Mouse (Mus musculus) left cerebral cortex, postnatal 36 days (tissue): ENCODE results near the gene Sppl2b. TPM values are rescaled to one million over a fixed set of nuclear protein-coding genes. Genes with fewer than 3 reads are reported as not detected.
"Not testable (repeated sequence)": the region's sequence is repeated elsewhere in the genome, so short reads cannot be mapped to it uniquely, and the experiment has no call there.

Experiments used
- DNase-seq, 2 experiments: peaks; one replicate each; pipeline ENCODE4 v3.0.0; 2021 to 2022; ENCODE audit warnings: low spot score in 2 of 2, mixed read lengths in 1 of 2
- intact Hi-C: fragments of 180-260 bp; cut with DNase I; formaldehyde crosslinking; loops from one replicate; pipeline ENCODE4 v1.15.1; 2025
- total RNA-seq, 2 experiments: library from RNA; stranded (reverse); gene quantifications; 2 replicates each; pipeline ENCODE4 v1.2.3; 2021

Sppl2b gene
- total RNA-seq, 2 experiments from 2014 or later = 53.2 to 66.1 TPM

DNA sequence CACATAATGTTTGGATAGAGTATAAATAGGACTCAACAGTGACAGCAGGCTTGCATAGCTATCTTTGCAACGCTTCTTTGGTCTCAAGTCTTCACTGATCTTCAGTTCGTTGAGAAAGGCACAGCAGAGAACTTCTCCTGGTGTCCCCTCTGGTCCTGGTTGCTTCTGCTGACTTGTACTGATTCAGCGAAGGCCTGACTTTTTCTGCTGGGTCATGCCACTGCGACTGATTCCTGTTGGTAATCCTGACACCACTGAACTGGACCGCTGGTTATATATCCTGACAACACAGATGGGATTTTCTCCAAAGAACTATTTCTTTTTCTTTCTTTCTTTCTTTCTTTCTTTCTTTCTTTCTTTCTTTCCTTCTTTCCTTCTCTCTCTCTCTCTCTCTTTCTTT lies 32.5 kb upstream of the Sppl2b start:
- intact Hi-C loops = loop anchor here (10.0 kb wide), 1 partner anchor 172 kb away; no protein-coding TSS in a partner anchor
- DNase-seq = no peak

DNA sequence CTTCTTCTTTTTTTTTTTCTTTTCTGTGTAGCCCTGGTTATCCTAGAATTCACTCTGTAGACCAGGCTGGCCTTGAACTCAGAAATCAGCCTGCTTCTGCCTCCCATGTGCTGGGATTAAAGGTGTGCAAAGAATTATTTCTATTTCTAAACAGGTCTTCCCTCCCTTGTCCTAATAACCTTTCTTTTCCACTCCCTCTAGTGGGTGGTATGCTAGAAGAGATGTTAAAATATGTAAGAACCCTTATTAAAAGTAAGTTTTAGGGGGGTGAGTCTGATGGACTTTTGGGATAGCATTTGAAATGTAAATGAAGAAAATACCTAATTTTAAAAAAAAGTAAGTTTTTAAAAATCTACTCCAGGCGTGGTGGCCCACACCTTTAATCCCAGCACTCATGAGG lies 31.8 kb upstream of the Sppl2b start:
- intact Hi-C loops = loop anchor here (10.0 kb wide), 1 partner anchor 171 kb away; no protein-coding TSS in a partner anchor
- no peak for DNase-seq

DNA sequence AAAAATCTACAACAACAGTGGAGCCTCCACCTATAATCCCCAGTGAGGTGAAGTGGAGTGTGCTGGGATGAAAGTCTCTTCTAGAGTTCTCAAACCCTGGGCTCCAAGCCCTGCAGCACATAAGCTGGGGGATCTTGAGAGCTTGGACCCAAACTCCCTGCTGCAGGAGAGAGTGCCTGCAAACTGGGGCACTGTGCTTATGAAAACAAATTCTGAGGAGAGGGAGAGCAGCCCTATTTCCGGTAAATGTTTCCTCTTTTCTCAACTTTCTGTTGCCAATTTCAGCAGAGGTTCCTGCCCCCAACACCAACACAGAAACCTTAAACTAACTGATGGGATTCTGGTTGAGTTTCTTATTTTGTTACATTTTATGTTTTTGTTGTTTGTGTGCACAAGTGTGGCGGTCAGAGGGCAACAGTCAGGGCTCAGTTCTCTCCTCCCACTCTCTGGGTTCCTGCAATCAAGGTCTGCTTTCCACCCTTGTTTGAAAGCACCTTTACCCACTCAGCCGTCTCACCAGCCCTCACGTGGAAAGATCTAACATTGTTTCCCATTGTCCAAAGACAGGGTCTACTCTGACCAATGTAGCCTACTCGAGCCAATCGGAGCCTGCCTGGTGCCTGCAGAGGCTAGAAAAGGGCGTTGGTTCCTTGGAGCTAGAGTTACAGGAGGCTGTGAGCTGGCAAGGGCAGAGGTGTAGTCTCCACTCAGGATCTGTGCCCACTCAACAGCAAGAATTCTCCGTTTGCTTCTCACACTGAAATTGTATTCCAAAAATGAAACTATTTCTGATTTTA lies 31.0 kb upstream of the Sppl2b start:
- intact Hi-C loops = loop anchor here (10.0 kb wide), 1 partner anchor 171 kb away; no protein-coding TSS in a partner anchor
- no peak for DNase-seq

DNA sequence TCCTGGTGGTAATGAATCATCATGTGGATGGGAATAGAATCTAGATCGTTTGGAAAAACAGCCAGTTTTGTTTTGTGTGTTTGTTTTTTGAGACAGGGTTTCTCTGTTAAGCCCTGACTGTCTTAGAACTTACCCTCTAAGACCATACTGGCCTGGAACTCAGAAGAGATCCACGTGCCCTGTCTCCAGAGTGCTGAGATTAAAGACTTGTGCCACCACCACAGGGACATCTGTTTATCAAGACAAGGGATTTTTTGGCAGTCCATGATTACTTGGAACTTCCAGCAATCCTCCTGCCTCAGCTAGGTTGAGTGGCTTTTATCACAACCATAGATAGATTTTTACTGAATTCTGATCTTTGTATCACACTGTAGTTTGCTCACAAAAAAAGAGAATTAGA lies 30.2 kb upstream of the Sppl2b start:
- DNase-seq = no peak
- intact Hi-C loops = loop anchor here (10.0 kb wide), 1 partner anchor 170 kb away; no protein-coding TSS in a partner anchor

DNA sequence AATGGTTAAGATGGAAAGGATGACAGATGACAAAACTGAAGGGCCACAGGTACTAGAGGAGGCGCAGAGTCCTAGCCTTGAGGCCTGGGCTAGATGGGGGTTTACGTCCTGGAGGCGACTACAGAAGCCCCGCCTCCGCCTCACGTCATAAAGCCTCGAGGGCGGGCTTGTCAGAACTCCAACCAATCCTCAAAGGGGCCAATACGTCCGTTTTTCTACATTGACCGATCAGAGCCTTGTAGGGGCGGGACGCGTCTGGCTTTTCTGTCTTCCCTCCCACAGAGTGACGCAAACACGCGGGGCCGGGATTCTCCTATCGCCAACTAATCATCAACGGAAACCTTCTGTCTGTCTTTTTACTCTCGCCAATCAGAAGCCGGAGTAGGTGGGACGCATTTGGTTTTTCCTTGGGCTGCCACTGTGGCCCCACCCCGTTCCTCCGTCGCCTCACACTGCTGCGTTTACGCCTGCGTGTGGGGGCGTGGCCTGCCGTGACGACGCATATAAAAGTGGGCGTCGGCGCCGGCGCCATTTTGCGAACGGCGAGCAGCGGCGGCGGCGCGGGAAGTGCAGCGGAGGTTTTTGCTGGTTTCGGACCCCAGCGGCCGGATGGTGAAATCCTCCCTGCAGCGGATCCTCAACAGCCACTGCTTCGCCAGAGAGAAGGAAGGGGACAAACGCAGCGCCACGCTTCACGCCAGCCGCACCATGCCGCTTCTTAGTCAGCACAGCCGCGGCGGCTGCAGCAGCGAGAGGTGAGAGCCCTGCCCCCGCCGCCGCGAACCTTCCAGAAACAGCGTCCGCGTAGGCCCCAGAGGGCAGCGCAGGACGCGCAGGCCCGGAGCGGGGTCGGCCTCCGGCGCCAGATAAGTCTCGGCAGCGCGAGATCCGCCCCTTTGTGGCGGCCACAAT lies 28.7 kb upstream of the Sppl2b start, which contains the start of gene Oaz1:
Gene Oaz1, plus strand, starts transcription at position 506 of the 912 bp plus-strand sequence.
- intact Hi-C loops = loop anchor here (10.0 kb wide), 1 partner anchor 168 kb away; no protein-coding TSS in a partner anchor
- peak; percentile 99 for DNase-seq

DNA sequence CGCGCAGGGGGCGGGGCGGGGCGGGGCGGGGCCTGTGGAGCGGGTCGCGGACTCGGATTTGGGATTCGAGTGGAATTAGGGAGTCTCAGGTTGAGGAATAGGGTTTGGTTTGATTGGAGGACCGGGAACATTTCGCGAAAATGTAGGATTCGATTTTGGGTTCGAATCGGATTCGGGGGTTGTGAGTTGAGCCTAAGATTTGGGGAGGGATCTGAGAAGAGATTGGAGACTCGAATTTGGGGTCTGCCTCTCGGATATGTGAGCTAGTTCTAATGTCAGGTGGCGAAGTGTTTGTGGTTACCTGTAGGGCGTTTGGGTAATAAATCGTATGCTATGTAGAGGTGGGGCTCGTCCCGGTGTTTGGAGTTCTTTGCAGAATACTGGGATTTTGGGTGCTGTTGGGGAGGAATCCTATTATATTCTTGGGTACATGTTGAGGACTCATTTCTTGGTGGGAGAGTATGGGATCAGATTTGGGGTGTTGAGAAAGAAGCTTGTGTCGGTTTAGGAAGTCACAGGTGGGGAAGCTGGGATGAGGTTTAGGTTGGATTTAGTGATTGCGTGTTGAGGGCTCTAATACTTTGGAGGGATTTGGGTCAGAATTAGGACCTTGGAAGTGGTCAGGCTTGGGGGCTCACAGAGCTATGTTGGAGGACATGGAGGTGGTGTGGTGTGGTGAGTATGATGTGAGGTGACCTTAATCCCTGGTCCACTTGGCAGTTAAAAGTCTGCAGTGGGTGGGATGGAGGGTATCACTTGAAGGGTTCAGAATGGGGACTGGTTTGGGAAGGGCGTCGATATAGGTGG lies 27.8 kb upstream of the Sppl2b start:
- intact Hi-C loops = loop anchor here (10.0 kb wide), 1 partner anchor 168 kb away; no protein-coding TSS in a partner anchor
- no peak for DNase-seq

DNA sequence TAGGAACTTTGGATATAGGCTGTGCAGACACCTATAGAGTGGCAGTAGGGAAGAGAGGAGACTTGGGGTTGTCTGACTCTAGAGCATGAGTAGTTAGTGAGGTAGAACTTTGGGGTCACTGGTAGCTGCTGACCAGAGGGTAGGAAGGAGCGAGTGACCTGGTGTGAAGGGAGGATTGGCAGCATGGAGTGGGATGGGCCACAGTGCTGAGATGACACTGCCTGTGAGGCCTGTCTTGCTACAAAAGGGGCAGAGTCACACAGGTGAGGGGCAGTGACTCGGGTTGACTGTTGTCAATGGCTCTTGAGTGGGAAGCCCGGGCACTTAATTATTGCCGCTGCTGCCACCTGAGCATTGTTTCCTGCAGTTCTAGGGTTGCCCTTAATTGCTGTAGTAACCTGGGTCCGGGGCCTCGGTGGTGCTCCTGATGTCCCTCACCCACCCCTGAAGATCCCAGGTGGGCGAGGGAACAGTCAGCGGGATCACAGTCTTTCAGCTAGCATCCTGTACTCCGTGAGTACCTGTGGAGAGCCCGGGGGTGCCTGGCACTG lies 27.1 kb upstream of the Sppl2b start:
- intact Hi-C loops = loop anchor here (10.0 kb wide), 1 partner anchor 167 kb away; no protein-coding TSS in a partner anchor
- DNase-seq = no peak

DNA sequence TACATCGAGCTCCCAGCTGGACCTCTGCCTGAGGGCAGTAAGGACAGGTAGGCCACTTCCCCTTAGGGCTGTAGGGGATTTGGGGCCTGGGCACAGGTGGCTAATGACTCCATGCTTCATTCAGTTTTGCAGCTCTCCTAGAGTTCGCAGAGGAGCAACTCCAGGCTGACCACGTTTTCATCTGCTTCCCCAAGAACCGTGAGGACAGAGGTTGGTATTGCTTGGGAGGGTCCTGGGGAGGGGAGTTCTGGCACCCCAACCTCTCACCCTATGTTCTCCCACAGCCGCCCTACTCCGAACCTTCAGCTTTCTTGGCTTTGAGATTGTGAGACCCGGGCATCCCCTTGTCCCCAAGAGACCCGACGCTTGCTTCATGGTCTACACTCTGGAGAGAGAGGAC lies 26.5 kb upstream of the Sppl2b start:
- intact Hi-C loops = loop anchor here (10.0 kb wide), 1 partner anchor 166 kb away; no protein-coding TSS in a partner anchor
- not testable (repeated sequence) for DNase-seq

DNA sequence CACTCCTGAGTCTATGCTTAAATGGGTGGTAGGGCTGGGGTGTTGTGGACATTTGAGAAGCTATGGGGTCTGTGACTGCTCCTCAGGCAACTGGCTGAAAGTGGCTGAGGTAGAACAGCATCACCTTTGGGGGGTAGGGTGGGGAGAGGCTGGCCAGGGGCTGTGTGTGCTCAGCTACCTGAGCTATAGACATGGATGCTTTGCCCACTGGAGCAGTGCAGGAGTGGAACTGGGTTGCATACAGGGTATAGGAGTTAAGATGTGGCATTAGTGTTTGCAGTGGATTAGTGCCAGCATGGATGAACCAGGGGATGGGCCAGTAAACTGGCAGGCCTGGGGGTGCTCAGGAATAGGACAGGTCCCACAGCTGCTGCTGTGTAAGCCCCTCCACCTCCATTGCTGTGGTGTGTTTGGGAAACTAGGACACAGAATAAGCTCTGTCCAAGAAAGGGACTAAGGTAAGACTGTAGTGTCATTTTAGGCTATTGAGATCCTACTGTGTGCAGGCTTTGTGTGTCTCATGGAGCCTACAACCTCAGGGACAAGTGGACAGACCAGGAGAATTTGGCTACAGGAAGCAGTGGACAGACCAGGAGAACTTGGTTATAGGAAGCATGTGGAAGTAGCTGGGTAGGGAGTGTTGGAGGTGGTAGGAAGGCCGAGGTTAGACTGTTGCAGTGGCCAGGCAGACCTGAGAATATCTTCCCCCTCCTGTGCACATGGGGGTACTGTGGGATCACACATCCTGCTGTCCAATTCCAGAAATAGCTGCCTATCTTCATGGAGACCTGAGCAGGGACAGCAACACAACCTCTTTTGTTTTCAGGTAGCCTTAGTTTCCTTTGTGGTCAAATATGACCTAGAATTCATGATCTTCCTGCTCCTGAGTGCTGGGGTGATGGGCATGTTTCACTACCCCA lies 25.5 kb upstream of the Sppl2b start:
- no peak for DNase-seq
- intact Hi-C loops = loop anchor here (10.0 kb wide), 1 partner anchor 165 kb away; no protein-coding TSS in a partner anchor

DNA sequence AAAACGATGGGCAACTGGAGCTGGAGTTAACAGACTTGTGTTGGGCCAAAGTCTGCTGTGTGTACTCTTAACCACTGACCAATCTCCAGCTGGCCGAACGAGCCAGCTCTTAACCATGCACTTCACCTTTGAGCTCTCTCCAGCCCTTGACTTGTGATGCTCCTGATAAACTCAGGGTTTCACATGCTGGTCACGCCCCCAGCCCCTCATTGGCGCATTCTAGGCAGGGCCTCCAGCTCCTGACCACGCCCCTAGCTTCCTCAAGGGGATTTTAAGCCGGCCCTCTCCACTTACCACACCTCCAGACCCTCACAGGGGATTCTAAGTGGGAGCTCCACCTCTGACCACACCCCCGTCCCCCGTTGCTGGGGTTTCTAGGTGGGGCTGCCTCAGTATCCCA lies 23.9 kb upstream of the Sppl2b start:
- intact Hi-C loops = no loop called here

DNA sequence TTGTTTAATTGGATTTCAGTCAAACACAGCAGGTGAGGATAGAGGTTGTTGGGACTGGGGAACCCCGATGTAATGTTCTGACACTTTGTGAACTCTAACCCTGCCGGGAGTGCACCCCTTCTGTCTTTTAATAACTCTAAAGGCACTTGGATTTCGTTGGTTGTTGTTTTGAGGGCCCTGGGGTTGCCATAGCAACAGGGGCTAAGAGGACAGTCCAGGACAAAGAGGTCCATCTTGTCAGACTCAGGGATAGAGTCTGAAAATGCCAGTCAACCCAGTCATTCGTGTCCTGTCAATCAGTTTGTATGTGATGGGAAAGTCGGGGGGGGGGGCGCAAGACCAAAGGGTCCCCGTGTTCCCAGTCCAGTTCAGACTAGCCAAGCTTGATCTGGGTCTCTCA lies 22.3 kb upstream of the Sppl2b start:
- intact Hi-C loops = no loop called here
- DNase-seq = no peak

More for the DNA sequence above, 23.9 kb upstream of the Sppl2b start:
- no peak for DNase-seq

DNA sequence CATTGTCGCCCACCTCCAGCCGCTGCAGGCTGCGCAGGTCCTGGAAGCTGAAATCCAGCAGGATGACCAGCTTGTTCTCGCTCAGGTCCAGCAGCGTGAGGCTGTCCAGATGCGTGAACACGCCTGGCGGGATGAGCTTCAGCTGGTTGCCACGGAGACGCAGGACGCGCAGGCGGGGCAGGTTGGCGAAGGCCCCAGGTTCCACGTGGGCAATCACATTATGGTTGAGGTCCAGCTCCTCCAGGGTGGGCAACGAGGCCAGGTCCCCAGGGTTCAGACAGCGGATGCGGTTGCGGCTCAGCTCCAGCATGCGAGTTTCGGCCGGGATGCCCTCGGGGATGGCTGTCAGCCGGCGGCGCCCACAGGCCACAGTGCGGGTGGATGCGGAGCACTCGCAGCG lies 19.5 kb upstream of the Sppl2b start:
- intact Hi-C loops = no loop called here

DNA sequence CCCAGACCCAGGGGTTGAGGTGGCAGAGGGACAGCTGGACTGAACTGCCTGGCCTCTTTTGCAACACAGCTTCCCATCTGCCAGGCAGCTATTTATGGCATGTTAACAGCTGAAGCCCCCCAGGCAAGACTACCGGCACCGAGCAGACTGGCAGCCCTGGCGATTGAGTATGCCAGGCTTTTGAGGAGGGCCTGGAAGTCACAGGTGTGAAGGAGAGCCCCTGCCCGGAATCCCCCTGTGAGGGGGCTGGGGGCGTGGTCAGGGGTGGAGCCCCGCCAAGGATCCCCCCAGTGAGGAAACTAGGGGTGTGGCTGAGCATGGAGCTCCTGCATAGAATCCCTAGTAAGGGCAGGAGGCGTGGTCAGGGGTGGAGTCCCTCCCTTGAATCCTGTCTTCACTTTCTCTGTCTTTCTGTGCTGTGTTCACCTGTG lies 18.1 kb upstream of the Sppl2b start:
- DNase-seq = no peak
- intact Hi-C loops = no loop called here

More for the DNA sequence above, 19.5 kb upstream of the Sppl2b start:
- no peak for DNase-seq

DNA sequence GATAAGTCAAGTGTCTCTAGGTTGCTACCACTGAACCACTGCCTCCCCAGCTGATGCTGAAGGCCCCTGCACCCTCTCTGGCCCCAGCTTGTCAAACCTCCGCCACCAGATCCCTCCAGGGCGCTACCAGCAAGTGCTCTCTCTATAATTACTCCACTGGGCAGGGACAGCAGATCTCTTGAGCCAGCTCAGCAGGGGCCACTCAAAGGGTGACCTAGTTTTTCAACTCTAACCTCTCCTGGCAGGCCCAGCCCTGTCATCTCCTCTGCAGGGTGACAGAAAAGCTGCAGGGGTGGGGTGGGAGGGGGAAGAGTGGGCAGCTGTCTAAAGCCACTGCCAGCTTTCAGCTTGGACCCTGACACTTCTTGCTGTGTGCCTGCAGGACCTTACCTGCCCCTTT lies 17.2 kb upstream of the Sppl2b start:
- intact Hi-C loops = no loop called here
- DNase-seq = no peak

DNA sequence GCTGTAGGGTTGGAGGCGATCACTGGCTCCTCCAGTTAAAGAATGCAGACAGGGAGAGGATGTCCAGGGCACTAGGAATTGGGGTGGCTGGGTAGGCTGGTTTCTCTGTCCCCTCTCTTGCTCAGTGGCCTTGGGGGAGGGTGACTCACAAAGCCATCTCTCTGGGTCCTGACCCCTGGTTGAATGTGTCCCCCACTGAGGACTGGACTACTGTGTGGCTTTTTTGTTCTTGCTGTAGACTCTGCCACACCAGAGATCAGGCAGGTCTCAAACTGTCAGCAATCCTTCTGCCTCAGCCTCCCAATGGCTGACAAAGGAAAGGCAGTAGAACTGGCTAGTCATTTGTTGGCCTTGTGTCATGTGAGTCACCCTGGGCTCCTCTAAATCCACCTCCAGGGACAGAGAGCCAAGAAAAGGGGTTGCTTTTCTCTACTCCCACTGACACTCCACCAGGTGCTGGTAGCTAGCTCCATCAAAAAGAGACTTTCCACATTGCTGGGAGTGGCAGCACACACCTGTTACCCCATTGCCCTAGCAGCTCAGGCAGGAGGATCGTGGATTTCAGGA lies 16.6 kb upstream of the Sppl2b start:
- intact Hi-C loops = no loop called here
- DNase-seq = no peak

DNA sequence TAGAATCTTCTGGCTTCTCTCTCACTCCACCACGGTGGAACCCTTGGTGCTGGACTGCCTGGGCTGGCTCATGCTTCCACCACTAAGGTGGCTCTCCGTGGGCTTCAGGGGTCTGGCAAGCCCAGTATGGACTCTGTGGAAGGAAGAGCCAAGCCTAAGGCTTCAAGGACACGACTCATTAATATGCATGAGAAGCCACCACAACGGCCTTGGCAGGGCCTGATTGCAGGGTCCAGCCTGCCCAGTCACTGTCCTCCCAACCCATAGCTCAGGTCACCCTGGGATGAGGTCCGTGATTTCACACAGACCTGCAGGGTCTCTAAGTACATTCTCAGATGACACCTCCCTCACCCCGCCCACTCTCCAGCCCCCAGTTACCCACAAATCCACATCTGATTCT lies 15.2 kb upstream of the Sppl2b start:
- intact Hi-C loops = no loop called here
- no peak for DNase-seq

DNA sequence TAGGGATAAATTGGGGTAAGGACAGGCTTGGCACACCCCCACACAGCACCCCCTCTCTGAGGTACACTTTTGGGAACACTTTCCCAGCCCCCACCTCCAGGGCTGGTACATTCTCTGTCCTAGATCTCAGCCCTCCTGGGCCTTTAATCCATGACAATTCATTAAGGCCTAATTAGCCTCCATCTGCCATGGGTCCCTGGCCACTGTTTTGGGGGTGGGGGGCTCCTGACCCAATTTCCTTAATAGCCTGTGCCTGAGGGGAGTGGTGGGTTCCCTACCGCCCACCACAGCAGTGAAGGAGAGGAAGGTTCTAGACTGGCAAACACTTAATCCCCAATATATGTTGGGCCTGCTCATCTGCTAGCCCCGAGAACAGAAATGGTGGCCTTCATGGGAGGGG lies 13.4 kb upstream of the Sppl2b start:
- intact Hi-C loops = no loop called here
- DNase-seq = no peak

DNA sequence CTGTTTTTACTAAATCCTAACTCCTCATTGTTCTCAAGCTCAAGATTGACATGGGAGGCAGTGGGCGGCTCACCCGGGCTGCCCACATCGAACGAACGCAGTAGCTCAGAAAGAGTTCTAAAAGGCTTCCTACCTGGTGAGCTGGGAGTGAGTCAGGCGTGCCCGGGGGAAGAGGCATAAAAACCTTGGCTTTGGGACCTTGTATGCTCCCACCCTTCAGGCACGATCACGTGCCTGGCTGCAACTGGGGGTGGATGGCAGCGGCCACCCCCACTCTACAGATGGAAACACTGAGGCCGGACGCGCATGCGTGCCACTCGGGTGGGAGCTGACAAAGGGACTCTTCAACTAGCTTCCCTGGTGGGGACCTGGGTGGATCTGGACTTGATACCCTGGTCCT lies 12.7 kb upstream of the Sppl2b start:
- DNase-seq = peak; percentile 46 to 53
- intact Hi-C loops = no loop called here
